Mouse (Mus musculus) lung, postnatal 0 days (tissue): ENCODE measurements around the gene Arhgef10l. TPM values are rescaled to one million over a fixed set of nuclear protein-coding genes. Genes with fewer than 3 reads are reported as not detected.
A peak's percentile ranks its signal among the peaks of the same experiment; 100 is the strongest.

Experiments used
- ATAC-seq: fragments of 200-750 bp; cut with Nextera tagmentation; 2 replicates; pipeline ENCODE4 v1.8.0; 2017; ENCODE audit warnings: moderate library complexity
- DNase-seq: peaks from one replicate; pipeline ENCODE4 v3.0.0-alpha.2; 2016; ENCODE audit warnings: low spot score
- H3K27ac ChIP-seq: fragments of 300-500 bp; sonication (generic); 2 replicates; pipeline ENCODE4 v1.5.1; 2014; ENCODE audit warnings: antibody characterized with exemption, mild to moderate bottlenecking, low read length, mixed read lengths
- H3K27me3 ChIP-seq: fragments of 300-500 bp; sonication (generic); replicated peaks from 2 replicates; pipeline ENCODE4 v1.6.1; 2014; ENCODE audit warnings: low read length, mixed read lengths; ENCODE audit not compliant: insufficient read depth
- H3K36me3 ChIP-seq: fragments of 300-500 bp; sonication (generic); 2 replicates; pipeline ENCODE4 v1.6.1; 2014; ENCODE audit warnings: low read length, mixed read lengths; ENCODE audit not compliant: insufficient read depth
- H3K4me1 ChIP-seq: fragments of 300-500 bp; sonication (generic); 2 replicates; pipeline ENCODE4 v1.6.1; 2014; ENCODE audit warnings: antibody characterized with exemption, low read depth, low read length, mixed read lengths; ENCODE audit not compliant: insufficient read depth
- H3K4me2 ChIP-seq: fragments of 300-500 bp; sonication (generic); replicated peaks from 2 replicates; pipeline ENCODE4 v1.6.1; 2014; ENCODE audit warnings: low read depth, mild to moderate bottlenecking, low read length, moderate library complexity, mixed read lengths
- H3K4me3 ChIP-seq: fragments of 300-500 bp; sonication (generic); 2 replicates; pipeline ENCODE4 v1.5.1; 2014; ENCODE audit warnings: low read depth, low read length
- H3K9ac ChIP-seq: fragments of 300-500 bp; sonication (generic); replicated peaks from 2 replicates; pipeline ENCODE4 v1.6.1; 2014; ENCODE audit warnings: low read depth, mild to moderate bottlenecking
- H3K9me3 ChIP-seq: fragments of 300-500 bp; sonication (generic); 2 replicates; pipeline ENCODE4 v1.6.1; 2016; ENCODE audit warnings: low read length, mixed read lengths
- CTCF ChIP-seq: IDR thresholded peaks from 2 replicates; pipeline ENCODE4 v1.5.1; 2016; ENCODE audit warnings: antibody characterized with exemption, mild to moderate bottlenecking
- EP300 ChIP-seq: IDR thresholded peaks from 2 replicates; pipeline ENCODE4 v1.6.1; 2016; ENCODE audit warnings: antibody characterized with exemption, mild to moderate bottlenecking, control low read depth
- WGBS: fragments of 180-500 bp; shearing (Covaris S2); extraction: QIAGEN DNeasy Blood & Tissue Kit; methylation state at CpG from one replicate; pipeline ENCODE4 v1.1.7; 2014; 5-methylcytosine and 5-hydroxymethylcytosine counted together
- polyA plus RNA-seq: library from polyadenylated mRNA; unstranded; fragments of >200 nt; fragmentation: Nextera tagmentation; extraction: Ambion mirVana; gene quantifications from 2 replicates; pipeline ENCODE4 v1.2.1, GENCODE M21; 2015

Arhgef10l gene
- polyA plus RNA-seq, 1 experiment from 2014 or later: 9.3 TPM

GRCm38 (mm10) chr4:140662882-140663585 is 2.8 kb downstream of the Arhgef10l start:
- peak overlapping the region; percentile 32; the same call in 1 of the 2 replicates for H3K27ac ChIP-seq
- peaks cover 24% of the 10 kb centered on the region for H3K4me1 ChIP-seq
- DNase-seq (peak; percentile 39), ATAC-seq (peak; percentile 40)
- H3K9ac ChIP-seq: no peak overlapping the region
- TF ChIP-seq EP300 (no peak), CTCF (no peak)
- H3K9me3 ChIP-seq: no peaks in the 10 kb centered on the region
- H3K4me3 ChIP-seq: no peak overlapping the region
- no peak overlapping the region for H3K4me2 ChIP-seq
- WGBS: 31% methylated on average over 10 of the region's 10 CpGs
- H3K27me3 ChIP-seq: no peaks in the 10 kb centered on the region
- H3K36me3 ChIP-seq: no peaks in the 10 kb centered on the region

- ATAC-seq (no peak), DNase-seq (no peak)
- no peak overlapping the region for H3K9ac ChIP-seq
- no peaks in the 10 kb centered on the region for H3K27me3 ChIP-seq
- H3K4me3 ChIP-seq: no peak overlapping the region
- H3K9me3 ChIP-seq: no peaks in the 10 kb centered on the region
- no peaks in the 10 kb centered on the region for H3K36me3 ChIP-seq
- peaks cover 29% of the 10 kb centered on the region for H3K4me1 ChIP-seq
- no peak overlapping the region for H3K4me2 ChIP-seq
- 33% methylated on average over 7 of the region's 7 CpGs for WGBS
- TF ChIP-seq CTCF: no peak
- TF ChIP-seq EP300: no peak
- peak overlapping the region; percentile 32; the same call in 1 of the 2 replicates for H3K27ac ChIP-seq
Observed at GRCm38 (mm10) chr4:140662453-140662852, 3.4 kb downstream of the Arhgef10l start.

DNA sequence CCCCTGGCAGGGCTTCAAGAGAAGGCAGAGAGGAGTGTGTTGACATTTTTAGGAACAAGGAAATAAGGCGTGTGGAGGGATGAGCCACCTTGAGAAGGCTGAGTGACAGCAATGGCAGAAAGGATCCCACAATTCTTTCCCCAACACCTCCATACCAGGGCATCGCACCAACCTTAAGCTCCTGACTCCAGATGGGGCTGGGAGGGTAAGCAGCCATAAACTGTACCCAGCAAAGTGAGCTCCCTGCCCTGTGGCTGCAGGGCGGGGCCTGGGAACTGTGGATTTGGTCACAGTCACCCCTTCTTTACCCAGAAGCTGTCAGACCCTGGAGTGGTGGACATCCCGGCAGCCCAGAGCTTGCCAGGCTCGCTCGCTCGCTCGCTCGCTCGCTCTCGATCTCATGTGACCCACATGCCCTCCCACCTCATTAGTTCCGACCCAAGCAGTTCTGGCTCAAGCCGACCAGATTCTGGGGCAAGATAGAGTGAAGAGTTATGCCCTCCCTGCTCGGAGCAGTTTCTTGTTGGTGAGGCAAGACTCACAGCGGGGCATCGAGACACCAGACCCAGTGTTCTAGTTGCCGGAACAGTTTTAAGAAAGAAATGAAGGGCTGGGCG is 4.3 kb downstream of the Arhgef10l start:
- no peak overlapping the region; the same call in 1 of the 2 replicates for H3K27ac ChIP-seq
- H3K27me3 ChIP-seq: no peaks in the 10 kb centered on the region
- TF ChIP-seq CTCF (no peak), EP300 (no peak)
- H3K9ac ChIP-seq: 0 out of 2 replicates have a peak overlapping the region, but pooled peaks have one; percentile 16
- no peak overlapping the region for H3K4me2 ChIP-seq
- DNase-seq (peak; percentile 25), ATAC-seq (no peak)
- no peaks in the 10 kb centered on the region for H3K9me3 ChIP-seq
- H3K36me3 ChIP-seq: no peaks in the 10 kb centered on the region
- WGBS: 44% methylated on average over 18 of the region's 18 CpGs
- H3K4me3 ChIP-seq: no peak overlapping the region
- peaks cover 32% of the 10 kb centered on the region for H3K4me1 ChIP-seq

- WGBS: 18% methylated on average over 24 of the region's 24 CpGs
- ATAC-seq: peak; percentile 56
- H3K4me3 ChIP-seq: no peak overlapping the region
- peak overlapping the region; percentile 64 for H3K27ac ChIP-seq
- TF ChIP-seq CTCF: no peak
- TF ChIP-seq EP300: no peak
- no peaks in the 10 kb centered on the region for H3K27me3 ChIP-seq
- DNase-seq: peak; percentile 60
- H3K9me3 ChIP-seq: no peaks in the 10 kb centered on the region
- H3K4me2 ChIP-seq: peak overlapping the region; percentile 40
- no peaks in the 10 kb centered on the region for H3K36me3 ChIP-seq
- peaks cover 24% of the 10 kb centered on the region for H3K4me1 ChIP-seq
- H3K9ac ChIP-seq: peak overlapping the region; percentile 29; the same call in 1 of the 2 replicates
Observed at GRCm38 (mm10) chr4:140657681-140658575, 7.9 kb downstream of the Arhgef10l start.

- Histone ChIP-seq H3K4me1 (peaks cover 10% of the 10 kb centered on the region; the same call in 1 of the 2 replicates), H3K36me3 (no peaks in the 10 kb centered on the region), H3K27me3 (no peaks in the 10 kb centered on the region), H3K4me3 (no peak overlapping the region), H3K4me2 (no peak overlapping the region), H3K27ac (no peak overlapping the region), H3K9me3 (no peaks in the 10 kb centered on the region), H3K9ac (no peak overlapping the region)
- no peak for TF ChIP-seq CTCF
- no peak for TF ChIP-seq EP300
- 74% methylated on average over 8 of the region's 8 CpGs for WGBS
- ATAC-seq: no peak
- DNase-seq: no peak
Observed at GRCm38 (mm10) chr4:140656529-140656928, 9.3 kb downstream of the Arhgef10l start.

DNA sequence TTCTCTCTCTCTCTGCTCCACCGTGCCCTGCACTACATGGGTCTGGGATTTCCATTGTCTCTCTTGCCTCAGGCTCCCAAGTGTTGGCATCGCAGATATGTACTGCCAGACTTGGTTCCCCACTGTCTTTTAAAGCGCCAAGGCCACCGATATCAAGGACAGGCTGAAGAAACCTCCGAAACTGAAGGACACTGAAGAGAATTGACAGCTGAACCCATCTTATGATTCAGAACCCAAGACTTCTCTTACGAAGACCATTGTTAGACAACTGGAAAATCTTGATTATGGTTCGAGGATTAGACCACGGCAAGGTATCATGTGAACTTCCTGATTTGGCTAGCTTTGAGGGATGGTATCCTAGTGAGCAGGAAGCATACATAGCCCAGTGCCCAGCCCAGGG is 11.0 kb downstream of the Arhgef10l start:
- H3K4me3 ChIP-seq: no peak overlapping the region
- H3K9ac ChIP-seq: no peak overlapping the region
- no peak for TF ChIP-seq EP300
- no peak for TF ChIP-seq CTCF
- peaks cover 8% of the 10 kb centered on the region; the same call in 1 of the 2 replicates for H3K4me1 ChIP-seq
- H3K9me3 ChIP-seq: no peaks in the 10 kb centered on the region
- H3K4me2 ChIP-seq: no peak overlapping the region
- no peak for ATAC-seq
- DNase-seq: no peak
- H3K36me3 ChIP-seq: no peaks in the 10 kb centered on the region
- H3K27me3 ChIP-seq: no peaks in the 10 kb centered on the region
- 66% methylated on average over 8 of the region's 8 CpGs for WGBS
- H3K27ac ChIP-seq: no peak overlapping the region
